Mouse (Mus musculus) cortical plate, adult 2 months (tissue): Measurements from ENCODE around the gene Nup214. TPM values are rescaled to one million over a fixed set of nuclear protein-coding genes. Genes with fewer than 3 reads are reported as not detected.

ENCODE experiments used
- H3K27ac ChIP-seq: fragments of 200-500 bp; 2 replicates; pipeline ENCODE4 v1.5.1; 2012; ENCODE audit warnings: low read length, control low read depth, inconsistent platforms; ENCODE audit not compliant: insufficient read depth
- H3K4me1 ChIP-seq: fragments of 200-500 bp; 2 replicates; pipeline ENCODE4 v1.6.1; 2011; ENCODE audit warnings: low read length; ENCODE audit not compliant: control insufficient read depth, insufficient read depth
- H3K4me3 ChIP-seq: fragments of 200-500 bp; 2 replicates; pipeline ENCODE4 v1.5.1; 2011; ENCODE audit warnings: mild to moderate bottlenecking, low read length, control low read depth; ENCODE audit not compliant: insufficient read depth
- CTCF ChIP-seq: fragments of 200-500 bp; IDR thresholded peaks from 2 replicates; pipeline ENCODE4 v1.5.1; 2011; ENCODE audit warnings: mild to moderate bottlenecking, control low read depth, low read length; ENCODE audit not compliant: insufficient read depth; ENCODE audit errors: extremely low read depth
- POLR2A ChIP-seq: fragments of 200-500 bp; IDR thresholded peaks from 2 replicates; pipeline ENCODE4 v1.6.1; 2011; ENCODE audit warnings: mild to moderate bottlenecking, low read length, control low read depth; ENCODE audit not compliant: insufficient read depth; ENCODE audit errors: extremely low read depth
- polyA plus RNA-seq: library from polyadenylated mRNA; depleted of rRNA; stranded (reverse); fragments of >200 nt; gene quantifications from 2 replicates; pipeline ENCODE4 v1.2.3, GENCODE M21; 2012

Gene Nup214
- polyA plus RNA-seq, 1 experiment: 34.1 TPM

GRCm38 (mm10) chr2:32081296-32081929 is 107.2 kb downstream of the Nup214 start:
- TF ChIP-seq CTCF (no peak), POLR2A (no peak)
- Histone ChIP-seq H3K4me1 (peaks cover 5% of the 10 kb centered on the region), H3K4me3 (peak overlapping the region; percentile 83; the same call in 1 of the 2 replicates), H3K27ac (no peak overlapping the region)

DNA sequence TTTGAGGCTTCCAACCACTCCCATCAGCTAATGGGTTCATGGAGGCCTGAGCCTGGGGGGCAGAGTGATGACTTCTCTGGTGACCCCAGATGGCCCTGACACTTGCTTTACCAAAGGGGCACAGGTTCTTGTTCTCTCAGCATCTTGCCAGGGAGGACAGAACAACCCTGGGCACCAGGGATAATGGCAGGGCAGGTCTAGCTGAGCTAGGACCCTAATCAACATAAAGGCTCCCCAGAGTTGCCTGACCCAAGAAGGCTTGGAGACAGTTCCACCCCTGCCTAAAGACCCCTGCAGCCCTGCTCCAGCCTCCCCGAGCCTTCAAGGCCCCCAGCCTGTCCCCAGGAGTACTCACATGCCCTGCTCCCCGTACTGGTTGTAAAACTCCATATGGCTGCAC is 108.0 kb downstream of the Nup214 start:
- Histone ChIP-seq H3K27ac (no peak overlapping the region), H3K4me1 (peaks cover 5% of the 10 kb centered on the region), H3K4me3 (peak overlapping the region; percentile 83; the same call in 1 of the 2 replicates)
- TF ChIP-seq CTCF (no peak), POLR2A (no peak)

DNA sequence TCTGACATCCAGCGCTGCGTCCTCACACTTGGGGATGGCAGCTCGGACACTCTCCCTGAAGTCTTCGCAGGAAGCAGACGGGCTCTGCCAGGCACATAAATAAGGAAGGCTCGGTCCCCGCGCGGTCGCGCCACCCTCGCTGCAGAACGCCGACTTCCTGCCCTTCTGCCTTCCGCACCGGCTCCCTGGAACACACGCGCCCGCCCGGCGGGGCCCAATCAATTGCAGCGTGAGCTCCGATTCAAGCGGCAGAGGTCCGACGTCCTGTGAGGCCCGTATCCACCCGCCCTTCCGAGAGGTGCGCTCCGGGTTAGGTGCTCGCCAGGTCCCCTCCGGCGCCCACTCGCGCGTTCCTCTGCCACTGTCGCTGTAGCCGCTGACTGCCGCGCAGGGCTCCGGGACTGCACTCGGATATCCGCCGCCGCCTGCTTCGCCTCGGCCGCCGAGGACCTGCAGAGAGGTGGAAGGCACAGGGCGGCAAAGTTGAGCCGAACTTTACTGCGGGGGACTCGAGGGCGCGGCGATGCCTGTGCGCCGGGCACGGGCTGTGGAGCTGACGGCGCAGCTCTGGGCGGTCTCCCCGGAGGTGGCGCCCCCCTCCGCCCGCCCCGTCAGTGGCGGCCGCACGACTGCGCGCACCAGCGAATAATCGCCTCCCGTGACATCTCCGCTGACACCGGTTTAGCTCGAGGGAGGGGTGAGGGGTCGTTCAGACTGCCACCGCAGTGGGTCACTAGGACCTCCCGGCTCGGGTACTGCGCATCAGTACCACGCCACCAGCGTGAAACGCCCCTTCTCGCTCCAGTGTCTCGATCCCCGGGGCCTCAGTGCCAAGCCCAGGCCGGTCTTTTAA is 109.1 kb downstream of the Nup214 start:
- Histone ChIP-seq H3K27ac (no peak overlapping the region), H3K4me3 (peak overlapping the region; percentile 83), H3K4me1 (peaks cover 10% of the 10 kb centered on the region)
- no peak for TF ChIP-seq POLR2A
- no peak for TF ChIP-seq CTCF

- Histone ChIP-seq H3K4me1 (peaks cover 8% of the 10 kb centered on the region), H3K4me3 (peak within 1 kb of the TSS; percentile 83), H3K27ac (peak within 1 kb of the TSS; percentile 86; the same call in 1 of the 2 replicates)
- TF ChIP-seq POLR2A (no peak), CTCF (no peak)
Observed at GRCm38 (mm10) chr2:32084111-32084871, 110.1 kb downstream of the Nup214 start, which contains the start of gene Fam78a. Gene Fam78a (minus strand): TSS chr2:32084857.

- peaks cover 8% of the 10 kb centered on the region for H3K4me1 ChIP-seq
- peak overlapping the region; percentile 83 for H3K4me3 ChIP-seq
- no peak for TF ChIP-seq POLR2A
- TF ChIP-seq CTCF: no peak
- H3K27ac ChIP-seq: no peak overlapping the region
Observed at GRCm38 (mm10) chr2:32084872-32085199, 110.6 kb downstream of the Nup214 start.

GRCm38 (mm10) chr2:32085231-32085630 is 111.0 kb downstream of the Nup214 start:
- TF ChIP-seq POLR2A (no peak), CTCF (no peak)
- no peak overlapping the region for H3K4me3 ChIP-seq
- peaks cover 8% of the 10 kb centered on the region for H3K4me1 ChIP-seq
- no peak overlapping the region for H3K27ac ChIP-seq

DNA sequence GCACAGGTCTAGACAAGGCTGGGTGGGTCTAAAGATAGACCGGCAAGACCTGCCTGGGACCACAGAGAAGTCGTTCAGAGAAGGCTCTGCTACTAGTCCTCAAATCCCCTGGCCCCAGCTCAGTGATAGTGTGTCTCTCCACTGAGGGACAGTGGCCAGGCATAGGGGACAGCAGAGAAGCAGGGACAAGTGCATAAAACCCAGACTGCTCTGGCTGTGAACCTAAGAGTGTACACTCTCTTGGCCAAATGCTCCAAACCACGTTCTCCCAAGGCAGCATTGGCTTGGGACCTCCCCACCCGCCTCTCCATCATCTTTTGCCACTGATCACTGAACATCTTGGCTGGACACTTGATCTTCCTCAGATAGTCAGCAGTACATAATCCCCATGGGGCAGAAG is 113.4 kb downstream of the Nup214 start:
- Histone ChIP-seq H3K27ac (no peak overlapping the region), H3K4me1 (peaks cover 7% of the 10 kb centered on the region), H3K4me3 (no peak overlapping the region)
- TF ChIP-seq CTCF (no peak), POLR2A (no peak)

GRCm38 (mm10) chr2:32088372-32088981 is 114.2 kb downstream of the Nup214 start:
- Histone ChIP-seq H3K4me1 (peaks cover 7% of the 10 kb centered on the region), H3K4me3 (no peak overlapping the region), H3K27ac (peak overlapping the region; percentile 31; the same call in 1 of the 2 replicates)
- no peak for TF ChIP-seq CTCF
- no peak for TF ChIP-seq POLR2A

DNA sequence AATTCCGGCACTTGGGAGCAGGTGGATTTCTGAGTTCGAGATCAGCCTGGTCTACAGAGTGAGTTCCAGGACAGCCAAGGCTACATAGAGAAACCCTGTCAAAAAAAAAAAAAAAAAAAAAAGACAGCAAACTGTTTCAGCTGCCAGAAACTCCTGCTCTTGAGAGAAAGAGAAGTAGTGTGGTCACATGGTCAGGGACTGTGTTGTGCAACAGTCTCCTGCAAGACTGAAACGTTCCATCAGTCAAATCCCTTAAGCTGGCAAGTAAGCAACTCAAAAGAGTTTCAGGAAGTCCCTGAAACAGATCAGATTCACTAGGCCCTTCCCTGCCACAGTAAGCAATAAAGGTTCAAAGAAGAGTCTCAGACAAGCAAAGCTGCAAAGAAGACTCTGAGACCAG is 115.4 kb downstream of the Nup214 start:
- Histone ChIP-seq H3K4me1 (peaks cover 7% of the 10 kb centered on the region), H3K27ac (no peak overlapping the region), H3K4me3 (no peak overlapping the region)

More for the DNA sequence above, 115.4 kb downstream of the Nup214 start:
- TF ChIP-seq POLR2A: no peak
- no peak for TF ChIP-seq CTCF
